Mouse (Mus musculus) liver, embryonic 16.5 days (tissue): Measurements from ENCODE around the gene Exosc3. TPM values are rescaled to one million over a fixed set of nuclear protein-coding genes. Genes with fewer than 3 reads are reported as not detected.
"Not testable (repeated sequence)": the region's sequence is repeated elsewhere in the genome, so short reads cannot be mapped to it uniquely, and the experiment has no call there.

Source experiments
- ATAC-seq: fragments of 200-750 bp; cut with Nextera tagmentation; 2 replicates; pipeline ENCODE4 v1.8.0; 2017; ENCODE audit warnings: low read depth, mild to moderate bottlenecking, moderate number of reproducible peaks, moderate library complexity
- H3K27ac ChIP-seq: fragments of 300-500 bp; sonication (generic); 2 replicates; pipeline ENCODE4 v1.5.1; 2014; ENCODE audit warnings: mild to moderate bottlenecking, low read length
- H3K27me3 ChIP-seq: fragments of 300-500 bp; sonication (generic); 2 replicates; pipeline ENCODE4 v1.6.1; 2014; ENCODE audit warnings: low read depth, low read length, mixed read lengths; ENCODE audit not compliant: control insufficient read depth, insufficient read depth
- H3K36me3 ChIP-seq: fragments of 300-500 bp; sonication (generic); 2 replicates; pipeline ENCODE4 v1.6.1; 2014; ENCODE audit warnings: mild to moderate bottlenecking; ENCODE audit not compliant: control insufficient read depth, insufficient read depth
- H3K4me1 ChIP-seq: fragments of 300-500 bp; sonication (generic); 2 replicates; pipeline ENCODE4 v1.6.1; 2014; ENCODE audit warnings: low read depth, low read length, mixed read lengths; ENCODE audit not compliant: control insufficient read depth
- H3K4me2 ChIP-seq: fragments of 300-500 bp; sonication (generic); 2 replicates; pipeline ENCODE4 v1.6.1; 2014; ENCODE audit warnings: low read depth, low read length, mixed read lengths
- H3K4me3 ChIP-seq: fragments of 300-500 bp; sonication (generic); 2 replicates; pipeline ENCODE4 v1.5.1; 2014; ENCODE audit warnings: low read depth, mild to moderate bottlenecking, low read length
- H3K9ac ChIP-seq: fragments of 300-500 bp; sonication (generic); 2 replicates; pipeline ENCODE4 v1.6.1; 2014; ENCODE audit warnings: low read depth, low read length
- H3K9me3 ChIP-seq: fragments of 300-500 bp; sonication (generic); replicated peaks from 2 replicates; pipeline ENCODE4 v1.6.1; 2016; ENCODE audit warnings: low read length; ENCODE audit not compliant: control insufficient read depth
- WGBS: fragments of 180-500 bp; shearing (Covaris S2); extraction: QIAGEN DNeasy Blood & Tissue Kit; methylation state at CpG from one replicate; pipeline ENCODE4 v1.1.7; 2014; ENCODE audit not compliant: insufficient replicate concordance; 5-methylcytosine and 5-hydroxymethylcytosine counted together
- polyA plus RNA-seq: library from polyadenylated mRNA; unstranded; fragments of >200 nt; fragmentation: Nextera tagmentation; extraction: Ambion mirVana; gene quantifications from 2 replicates; pipeline ENCODE4 v1.2.1, GENCODE M21; 2015

Exosc3 gene
- 39.7 and 42.7 TPM in 2 replicates for polyA plus RNA-seq

- H3K9me3 ChIP-seq: no peaks in the 10 kb centered on the region
- peaks cover 4% of the 10 kb centered on the region; the same call in 1 of the 2 replicates for H3K36me3 ChIP-seq
- peaks cover 14% of the 10 kb centered on the region for H3K4me1 ChIP-seq
- H3K27ac ChIP-seq: peak within 1 kb of the TSS; percentile 96
- peak; percentile 89 for ATAC-seq
- H3K4me2 ChIP-seq: peak within 1 kb of the TSS; percentile 91
- H3K27me3 ChIP-seq: no peaks in the 10 kb centered on the region
- WGBS: under 1% methylated on average over 76 of the region's 76 CpGs
- peak within 1 kb of the TSS; percentile 67 for H3K4me3 ChIP-seq
- H3K9ac ChIP-seq: peak within 1 kb of the TSS; percentile 75
Observed at GRCm38 (mm10) chr4:45342286-45343155, at the start of gene Exosc3. Exosc3 (minus strand) TSS chr4:45342732.

GRCm38 (mm10) chr4:45392099-45392498 lies 49.6 kb upstream of the Exosc3 start:
- Histone ChIP-seq H3K9me3 (no peaks in the 10 kb centered on the region), H3K27ac (no peak overlapping the region), H3K4me1 (no peaks in the 10 kb centered on the region), H3K27me3 (no peaks in the 10 kb centered on the region), H3K4me2 (no peak overlapping the region), H3K36me3 (peaks cover 5% of the 10 kb centered on the region; the same call in 1 of the 2 replicates), H3K4me3 (no peak overlapping the region), H3K9ac (no peak overlapping the region)
- 54% methylated on average over 4 of the region's 4 CpGs for WGBS
- no peak for ATAC-seq

- not testable (repeated sequence) for ATAC-seq, H3K27ac ChIP-seq
Observed at GRCm38 (mm10) chr4:45387296-45387695, 44.8 kb upstream of the Exosc3 start.

GRCm38 (mm10) chr4:45382133-45382532 lies 39.6 kb upstream of the Exosc3 start:
- H3K9ac ChIP-seq, ATAC-seq: not testable (repeated sequence)

More at GRCm38 (mm10) chr4:45387296-45387695, 44.8 kb upstream of the Exosc3 start:
- 76% methylated on average over 5 of the region's 5 CpGs for WGBS
- H3K9me3 ChIP-seq, H3K9ac ChIP-seq, H3K4me2 ChIP-seq, H3K4me3 ChIP-seq, H3K27me3 ChIP-seq, H3K4me1 ChIP-seq, H3K36me3 ChIP-seq: not testable (repeated sequence)

GRCm38 (mm10) chr4:45380903-45381580 lies 38.5 kb upstream of the Exosc3 start:
- H3K27ac ChIP-seq, H3K4me1 ChIP-seq, ATAC-seq, H3K27me3 ChIP-seq, H3K9ac ChIP-seq, H3K9me3 ChIP-seq, H3K4me2 ChIP-seq, H3K4me3 ChIP-seq, H3K36me3 ChIP-seq: not testable (repeated sequence)
- WGBS: 74% methylated on average over 10 of the region's 10 CpGs

More at GRCm38 (mm10) chr4:45382133-45382532, 39.6 kb upstream of the Exosc3 start:
- not testable (repeated sequence) for H3K27ac ChIP-seq, H3K9me3 ChIP-seq, H3K4me3 ChIP-seq, H3K27me3 ChIP-seq, H3K4me1 ChIP-seq, H3K4me2 ChIP-seq, H3K36me3 ChIP-seq
- 67% methylated on average over 2 of the region's 2 CpGs for WGBS

- WGBS: 83% methylated on average over 4 of the region's 4 CpGs
- Histone ChIP-seq H3K27me3 (no peaks in the 10 kb centered on the region), H3K4me2 (no peak overlapping the region), H3K4me1 (no peaks in the 10 kb centered on the region), H3K36me3 (peaks cover 28% of the 10 kb centered on the region), H3K4me3 (no peak overlapping the region), H3K9me3 (no peaks in the 10 kb centered on the region), H3K9ac (no peak overlapping the region), H3K27ac (no peak overlapping the region)
- no peak for ATAC-seq
Observed at GRCm38 (mm10) chr4:45376573-45376972, 34.0 kb upstream of the Exosc3 start.

GRCm38 (mm10) chr4:45374879-45375278 lies 32.3 kb upstream of the Exosc3 start:
- Histone ChIP-seq H3K9ac (no peak overlapping the region), H3K9me3 (no peaks in the 10 kb centered on the region), H3K4me2 (no peak overlapping the region), H3K4me1 (no peaks in the 10 kb centered on the region), H3K27me3 (no peaks in the 10 kb centered on the region), H3K4me3 (no peak overlapping the region), H3K27ac (no peak overlapping the region), H3K36me3 (peaks cover 33% of the 10 kb centered on the region)
- 87% methylated on average over 5 of the region's 5 CpGs for WGBS
- ATAC-seq: no peak

GRCm38 (mm10) chr4:45371261-45371660 lies 28.7 kb upstream of the Exosc3 start:
- peaks cover 33% of the 10 kb centered on the region for H3K36me3 ChIP-seq
- no peak overlapping the region for H3K27ac ChIP-seq
- WGBS: 81% methylated on average over 3 of the region's 3 CpGs

GRCm38 (mm10) chr4:45356653-45357052 lies 14.1 kb upstream of the Exosc3 start:
- Histone ChIP-seq H3K4me2 (no peak overlapping the region), H3K9ac (no peak overlapping the region), H3K27me3 (no peaks in the 10 kb centered on the region), H3K4me1 (no peaks in the 10 kb centered on the region), H3K36me3 (peaks cover 9% of the 10 kb centered on the region), H3K9me3 (no peaks in the 10 kb centered on the region), H3K27ac (no peak overlapping the region), H3K4me3 (no peak overlapping the region)
- ATAC-seq: no peak
- WGBS: 63% methylated on average over 3 of the region's 3 CpGs

More at GRCm38 (mm10) chr4:45371261-45371660, 28.7 kb upstream of the Exosc3 start:
- no peak overlapping the region for H3K4me2 ChIP-seq
- H3K9ac ChIP-seq: no peak overlapping the region
- no peak overlapping the region for H3K4me3 ChIP-seq
- H3K27me3 ChIP-seq: no peaks in the 10 kb centered on the region
- ATAC-seq: no peak
- H3K4me1 ChIP-seq: no peaks in the 10 kb centered on the region
- H3K9me3 ChIP-seq: no peaks in the 10 kb centered on the region
